24 mouse cellular contexts compared by ENCODE assay signal in genomic region chr8:105932525-105932924, GRCm38 (mm10). TPM values are rescaled to one million over a fixed set of nuclear protein-coding genes. Genes with fewer than 3 reads are reported as not detected.
DNase-seq lines count a peak whose midpoint lies in the region; ATAC-seq and TF ChIP-seq lines count a peak whose summit lies in the region.
"Had no signal": no experiment of that assay in that cellular context is flagged by ENCODE, and none has a peak within 500 bp of the region (broad histone marks: within the 10 kb centered on the region; RNA-seq: fewer than 3 reads in every experiment).

No protein-coding gene starts in this region.

- peaks cover 3% of the 10 kb centered on the region for H3K4me1 ChIP-seq in cerebellum, adult 2 months (ENCODE audit: control insufficient read depth, insufficient read depth, low read length)
- H3K4me1 ChIP-seq in hindbrain, embryonic 13.5 days (replicated peaks) = peaks cover 19% of the 10 kb centered on the region
- H3K4me1 ChIP-seq in hindbrain, embryonic 14.5 days (replicated peaks; ENCODE audit: control insufficient read depth, insufficient read depth, low read length) = peaks cover 10% of the 10 kb centered on the region; the same call in 1 of the 2 replicates

- no peaks in the 10 kb centered on the region for H3K9me3 ChIP-seq in hindbrain, embryonic 13.5 days
- no peaks in the 10 kb centered on the region for H3K9me3 ChIP-seq in hindbrain, embryonic 14.5 days (ENCODE audit: control insufficient read depth, low read length)
- H3K9me3 ChIP-seq: embryonic facial prominence, embryonic 10.5 days; embryonic facial prominence, embryonic 12.5 days; forebrain, embryonic 13.5 days; forebrain, embryonic 15.5 days; G1E had no signal

- no peak for ATAC-seq in cerebellum, adult (ENCODE audit: insufficient number of reproducible peaks, low FRiP score, low TSS enrichment)
- ATAC-seq in hindbrain, embryonic 13.5 days (ENCODE audit: low FRiP score) = no peak
- ATAC-seq in hindbrain, embryonic 14.5 days (ENCODE audit: low FRiP score) = no peak
- ATAC-seq: activated CD4-positive, CD25-positive, alpha-beta regulatory T cell, adult 4 months; CD4-positive, CD25-positive, alpha-beta regulatory T cell, adult 4 months; forebrain, embryonic 13.5 days; forebrain, embryonic 15.5 days; forebrain, postnatal 0 days; Patski had no signal

- H3K79me2 ChIP-seq in myocyte (ENCODE audit: control insufficient read depth, insufficient read depth) = no peaks in the 10 kb centered on the region

- peak overlapping the region; percentile 43; the same call in 1 of the 2 replicates for H3K9ac ChIP-seq in hindbrain, embryonic 13.5 days
- H3K9ac ChIP-seq in hindbrain, embryonic 14.5 days = no peak overlapping the region
- H3K9ac ChIP-seq: embryonic facial prominence, embryonic 12.5 days; forebrain, embryonic 13.5 days; forebrain, embryonic 15.5 days; forebrain, postnatal 0 days had no signal

- TF ChIP-seq POLR2A in cerebellum, adult 2 months (IDR thresholded peaks at IDR 0.05; ENCODE audit: borderline replicate concordance, insufficient read depth, low read length) = no peak
- no peak for TF ChIP-seq POLR2A in myocyte (IDR thresholded peaks at IDR 0.05; ENCODE audit: insufficient read length, low read depth)

- TF ChIP-seq CTCF in cerebellum, adult 2 months (IDR thresholded peaks at IDR 0.05; ENCODE audit: borderline replicate concordance, insufficient read depth, low read depth, low read length) = peak; percentile 5; the same call in 1 of the 2 replicates

- H3K27ac ChIP-seq in cerebellum, adult 2 months (ENCODE audit: insufficient read depth, low read length) = no peak overlapping the region
- H3K27ac ChIP-seq in hindbrain, embryonic 13.5 days = no peak overlapping the region
- no peak overlapping the region for H3K27ac ChIP-seq in hindbrain, embryonic 14.5 days
- H3K27ac ChIP-seq: embryonic facial prominence, embryonic 10.5 days; embryonic facial prominence, embryonic 12.5 days; forebrain, embryonic 13.5 days; forebrain, embryonic 15.5 days had no signal

- no peaks in the 10 kb centered on the region for H3K27me3 ChIP-seq in cerebellum, adult 2 months (ENCODE audit: control insufficient read depth, insufficient read depth, low read length)
- H3K27me3 ChIP-seq in hindbrain, embryonic 13.5 days = no peaks in the 10 kb centered on the region
- no peaks in the 10 kb centered on the region for H3K27me3 ChIP-seq in hindbrain, embryonic 14.5 days (ENCODE audit: control insufficient read depth, insufficient read depth, low read length)
- H3K27me3 ChIP-seq in myocyte (ENCODE audit: control insufficient read depth, insufficient read depth, insufficient read length) = no peaks in the 10 kb centered on the region
- H3K27me3 ChIP-seq: CH12.LX; embryonic facial prominence, embryonic 12.5 days; forebrain, embryonic 13.5 days; forebrain, embryonic 15.5 days; Patski had no signal

- H3K4me3 ChIP-seq in cerebellum, adult 2 months (replicated peaks; ENCODE audit: insufficient read depth, low read depth, low read length) = no peak overlapping the region
- no peak overlapping the region for H3K4me3 ChIP-seq in hindbrain, embryonic 13.5 days
- H3K4me3 ChIP-seq in hindbrain, embryonic 14.5 days (replicated peaks; ENCODE audit: low read length) = no peak overlapping the region
- no peak overlapping the region for H3K4me3 ChIP-seq in myocyte
- H3K4me3 ChIP-seq: embryonic facial prominence, embryonic 10.5 days; embryonic facial prominence, embryonic 12.5 days; forebrain, embryonic 13.5 days; forebrain, embryonic 15.5 days had no signal

- 87% methylated on average over 11 of the region's 11 CpGs for WGBS in cerebellum, adult 2 months
- 92% methylated on average over 11 of the region's 11 CpGs for WGBS in hindbrain, embryonic 13.5 days
- 90% methylated on average over 11 of the region's 11 CpGs for WGBS in hindbrain, embryonic 14.5 days

- peaks cover 28% of the 10 kb centered on the region for H3K36me3 ChIP-seq in hindbrain, embryonic 13.5 days
- H3K36me3 ChIP-seq in hindbrain, embryonic 14.5 days (replicated peaks; ENCODE audit: control insufficient read depth, insufficient read depth) = peaks cover 6% of the 10 kb centered on the region; the same call in 1 of the 2 replicates
- H3K36me3 ChIP-seq in myocyte (ENCODE audit: control insufficient read depth, insufficient read depth) = no peaks in the 10 kb centered on the region

- no peak for DNase-seq in cerebellum, adult 2 months
- no peak for DNase-seq in hindbrain, embryonic 14.5 days (ENCODE audit: low spot score)
- DNase-seq: adrenal gland, adult 8-10 months; adrenal gland, postnatal 14 days; adrenal gland, postnatal 36 days; B cell, adult 2 months; cerebellum, adult 11 months; cerebellum, adult 18-20 months; cerebellum, adult 9-10 months; cerebellum, postnatal 10 days; cerebellum, postnatal 25 days; forebrain, postnatal 0 days had no signal

- H3K4me2 ChIP-seq in hindbrain, embryonic 13.5 days = no peak overlapping the region
- no peak overlapping the region for H3K4me2 ChIP-seq in hindbrain, embryonic 14.5 days (replicated peaks)
- H3K4me2 ChIP-seq in myocyte (ENCODE audit: low read depth) = no peak overlapping the region
- H3K4me2 ChIP-seq: embryonic facial prominence, embryonic 12.5 days; forebrain, embryonic 13.5 days; forebrain, embryonic 15.5 days had no signal

- no peak overlapping the region for H3ac ChIP-seq in myocyte (ENCODE audit: control insufficient read depth, insufficient read length)

TF ChIP-seq in myocyte, 11 proteins besides CTCF, POLR2A, EP300 and RAD21:
- TF ChIP-seq E2F4 (IDR thresholded peaks at IDR 0.05; ENCODE audit: insufficient read depth) = no peak
- peak; percentile 37 for TF ChIP-seq POLR2AphosphoS2 (IDR thresholded peaks at IDR 0.05; ENCODE audit: insufficient read length, low read depth)
- no peak for TF ChIP-seq TCF3 (IDR thresholded peaks at IDR 0.05; ENCODE audit: insufficient read length, low read depth)

RNA-seq across cellular contexts. Expression of gene Ctrl, which starts 1.1 kb away (rescaled TPM):
- polyA plus RNA-seq in cerebellum, adult 2 months (2012; rRNA removed) = 2.6 and 3.4 TPM in 2 replicates
- 2.8 and 4.0 TPM in 2 replicates for polyA plus RNA-seq in hindbrain, embryonic 13.5 days (2015; fragmentation: Nextera tagmentation; extraction: Ambion mirVana)
- polyA plus RNA-seq in hindbrain, embryonic 14.5 days (2014; fragmentation: Nextera tagmentation; extraction: Ambion mirVana) = 2.9 and 3.2 TPM in 2 replicates
- 0.14 TPM for polyA plus RNA-seq in myocyte (2012; fragmentation: generic; extraction: Trizol)

RNA-seq across cellular contexts. Expression of gene Psmb10, which starts 5.7 kb away (rescaled TPM):
- 84.3 and 89.4 TPM in 2 replicates for polyA plus RNA-seq in cerebellum, adult 2 months (2012; rRNA removed)
- 40.3 and 46.9 TPM in 2 replicates for polyA plus RNA-seq in hindbrain, embryonic 13.5 days (2015; fragmentation: Nextera tagmentation; extraction: Ambion mirVana)
- 70.1 and 79.8 TPM in 2 replicates for polyA plus RNA-seq in hindbrain, embryonic 14.5 days (2014; fragmentation: Nextera tagmentation; extraction: Ambion mirVana)
- 60.0 TPM for polyA plus RNA-seq in myocyte (2012; fragmentation: generic; extraction: Trizol)

RNA-seq across cellular contexts. Expression of gene Lcat, which starts 10.7 kb away (rescaled TPM):
- 106 and 110 TPM in 2 replicates for polyA plus RNA-seq in cerebellum, adult 2 months (2012; rRNA removed)
- polyA plus RNA-seq in hindbrain, embryonic 13.5 days (2015; fragmentation: Nextera tagmentation; extraction: Ambion mirVana) = 0.90 and 1.0 TPM in 2 replicates
- 3.2 and 3.3 TPM in 2 replicates for polyA plus RNA-seq in hindbrain, embryonic 14.5 days (2014; fragmentation: Nextera tagmentation; extraction: Ambion mirVana)
- 1.1 TPM for polyA plus RNA-seq in myocyte (2012; fragmentation: generic; extraction: Trizol)

RNA-seq across cellular contexts. Expression of gene Pskh1, which starts 32.3 kb away (rescaled TPM):
- 13.6 and 14.1 TPM in 2 replicates for polyA plus RNA-seq in cerebellum, adult 2 months (2012; rRNA removed)
- polyA plus RNA-seq in hindbrain, embryonic 13.5 days (2015; fragmentation: Nextera tagmentation; extraction: Ambion mirVana) = 12.4 and 13.1 TPM in 2 replicates
- polyA plus RNA-seq in hindbrain, embryonic 14.5 days (2014; fragmentation: Nextera tagmentation; extraction: Ambion mirVana) = 8.2 and 11.0 TPM in 2 replicates
- polyA plus RNA-seq in myocyte (2012; fragmentation: generic; extraction: Trizol) = 16.1 TPM

RNA-seq across cellular contexts. Expression of gene Slc12a4, which starts 33.4 kb away (rescaled TPM):
- polyA plus RNA-seq in cerebellum, adult 2 months (2012; rRNA removed) = 34.9 and 36.1 TPM in 2 replicates
- polyA plus RNA-seq in hindbrain, embryonic 13.5 days (2015; fragmentation: Nextera tagmentation; extraction: Ambion mirVana) = 7.9 and 8.9 TPM in 2 replicates
- polyA plus RNA-seq in hindbrain, embryonic 14.5 days (2014; fragmentation: Nextera tagmentation; extraction: Ambion mirVana) = 9.3 and 9.4 TPM in 2 replicates
- polyA plus RNA-seq in myocyte (2012; fragmentation: generic; extraction: Trizol) = 95.7 TPM

Comparison
In these comparisons a context has a peak if more than half of its experiments do, and no peak if none do; other contexts are left out.
1. RNA of gene Lcat, which starts 10.7 kb away (polyA plus RNA-seq): 106 to 110 TPM in cerebellum, adult 2 months; 3.2 to 3.3 TPM in hindbrain, embryonic 14.5 days, 1.1 TPM in myocyte (single experiment) and 0.90 to 1.0 TPM in hindbrain, embryonic 13.5 days; every median in the first group is over 10 times any median in the second.